Mouse (Mus musculus): ENCODE data around the gene Gucy2d. TPM values are rescaled to one million over a fixed set of nuclear protein-coding genes. Genes with fewer than 3 reads are reported as not detected.

Gucy2d gene
- polyA plus RNA-seq, 1 experiment from 2014 or later, result not detected

DNA sequence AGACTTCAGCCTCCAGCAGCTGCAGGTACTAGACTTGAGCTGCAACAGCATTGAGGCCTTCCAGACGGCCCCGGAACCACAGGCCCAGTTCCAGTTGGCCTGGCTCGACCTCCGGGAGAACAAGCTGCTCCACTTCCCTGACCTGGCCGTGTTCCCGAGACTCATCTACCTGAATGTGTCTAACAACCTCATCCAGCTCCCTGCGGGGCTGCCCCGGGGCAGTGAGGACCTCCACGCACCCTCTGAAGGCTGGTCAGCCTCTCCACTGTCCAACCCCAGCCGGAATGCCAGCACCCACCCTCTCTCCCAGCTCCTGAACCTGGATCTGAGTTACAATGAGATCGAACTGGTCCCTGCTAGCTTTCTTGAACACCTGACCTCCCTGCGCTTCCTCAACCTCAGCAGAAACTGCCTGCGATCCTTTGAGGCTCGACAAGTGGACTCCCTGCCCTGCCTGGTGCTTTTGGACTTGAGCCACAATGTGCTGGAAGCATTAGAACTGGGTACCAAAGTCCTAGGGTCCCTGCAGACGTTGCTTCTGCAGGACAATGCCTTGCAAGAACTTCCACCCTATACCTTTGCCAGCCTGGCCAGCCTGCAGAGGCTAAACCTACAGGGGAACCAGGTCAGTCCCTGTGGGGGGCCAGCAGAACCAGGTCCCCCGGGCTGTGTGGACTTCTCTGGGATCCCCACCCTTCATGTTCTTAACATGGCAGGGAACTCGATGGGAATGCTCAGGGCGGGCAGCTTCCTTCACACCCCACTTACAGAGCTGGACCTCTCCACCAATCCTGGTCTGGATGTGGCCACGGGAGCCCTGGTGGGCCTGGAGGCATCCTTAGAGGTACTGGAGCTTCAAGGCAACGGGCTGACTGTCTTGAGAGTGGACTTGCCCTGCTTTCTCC, 58.7 kb downstream of the Gucy2d start:
- H3K4me2 ChIP-seq (replicated peaks; ENCODE audit: low read depth, low read length), result no peak overlapping the region
- no peak overlapping the region for H3K4me3 ChIP-seq (ENCODE audit: low read length)
- no peak overlapping the region for H3K27ac ChIP-seq (ENCODE audit: low read depth, low read length)
- H3K36me3 ChIP-seq (ENCODE audit: control insufficient read depth, insufficient read depth, low read length), result peaks cover 19% of the 10 kb centered on the region
- 79% methylated on average over 20 of the region's 20 CpGs for WGBS
- no peaks in the 10 kb centered on the region for H3K27me3 ChIP-seq (ENCODE audit: control insufficient read depth, insufficient read depth, low read length)
- ATAC-seq (ENCODE audit: low FRiP score, low TSS enrichment), result no peak
- no peak overlapping the region for H3K9ac ChIP-seq (ENCODE audit: low read depth, low read length)
- H3K4me1 ChIP-seq (ENCODE audit: control insufficient read depth, insufficient read depth, low read length), result peaks cover 26% of the 10 kb centered on the region
- H3K9me3 ChIP-seq (ENCODE audit: control insufficient read depth, low read length), result no peaks in the 10 kb centered on the region

DNA sequence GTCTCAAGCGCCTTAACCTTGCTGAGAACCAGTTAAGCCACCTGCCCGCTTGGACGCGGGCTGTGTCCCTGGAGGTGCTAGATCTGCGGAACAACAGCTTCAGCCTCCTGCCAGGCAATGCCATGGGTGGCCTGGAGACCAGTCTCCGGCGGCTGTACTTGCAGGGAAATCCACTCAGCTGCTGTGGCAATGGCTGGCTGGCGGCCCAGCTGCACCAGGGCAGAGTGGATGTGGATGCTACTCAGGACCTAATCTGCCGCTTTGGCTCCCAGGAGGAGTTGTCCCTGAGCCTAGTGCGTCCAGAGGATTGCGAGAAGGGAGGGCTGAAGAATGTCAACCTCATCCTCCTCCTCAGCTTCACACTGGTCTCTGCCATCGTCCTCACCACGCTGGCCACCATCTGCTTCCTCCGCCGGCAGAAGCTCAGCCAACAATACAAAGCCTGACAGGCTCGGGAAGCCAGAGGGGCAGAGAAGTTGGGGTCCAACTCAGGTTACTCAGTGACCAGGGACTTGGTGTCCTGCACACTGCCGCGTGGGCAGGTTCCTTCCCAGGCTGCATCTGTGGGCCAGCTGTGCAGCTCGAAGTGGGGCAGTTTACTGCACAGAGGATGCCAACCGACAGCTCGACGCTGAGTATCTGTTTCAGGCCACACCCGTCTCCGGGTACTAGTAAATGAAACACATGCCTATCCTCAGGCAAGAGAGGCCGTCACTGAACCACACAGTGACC, 59.5 kb downstream of the Gucy2d start:
- Histone ChIP-seq H3K36me3 (ENCODE audit: control insufficient read depth, insufficient read depth, low read length) (peaks cover 19% of the 10 kb centered on the region), H3K4me3 (ENCODE audit: low read length) (no peak overlapping the region), H3K4me1 (ENCODE audit: control insufficient read depth, insufficient read depth, low read length) (peaks cover 26% of the 10 kb centered on the region; the same call in 1 of the 2 replicates), H3K4me2 (replicated peaks; ENCODE audit: low read depth, low read length) (no peak overlapping the region), H3K27ac (ENCODE audit: low read depth, low read length) (no peak overlapping the region; the same call in 1 of the 2 replicates), H3K9ac (ENCODE audit: low read depth, low read length) (no peak overlapping the region), H3K27me3 (ENCODE audit: control insufficient read depth, insufficient read depth, low read length) (no peaks in the 10 kb centered on the region), H3K9me3 (ENCODE audit: control insufficient read depth, low read length) (no peaks in the 10 kb centered on the region)
- WGBS, result 67% methylated on average over 25 of the region's 25 CpGs
- no peak for ATAC-seq (ENCODE audit: low FRiP score, low TSS enrichment)

DNA sequence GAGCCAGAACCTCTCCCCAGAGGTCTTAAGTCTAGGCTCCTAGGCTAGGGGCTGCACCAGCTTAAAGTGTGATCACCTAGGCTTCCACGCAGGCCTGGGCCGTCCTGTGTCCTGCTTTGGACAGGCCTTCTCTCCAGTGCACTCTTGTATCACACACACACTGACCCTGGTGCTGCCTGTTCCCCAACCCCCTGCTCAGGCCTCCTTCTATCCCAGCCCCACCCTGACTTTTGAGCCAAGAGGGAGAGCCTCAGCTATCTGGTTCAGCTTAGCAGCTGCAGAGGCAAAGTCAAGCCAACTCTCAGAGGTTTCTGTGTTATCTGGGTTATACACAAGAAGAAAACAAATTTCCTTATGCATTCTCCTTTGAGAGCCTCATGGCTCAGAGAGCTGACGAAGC, 60.3 kb downstream of the Gucy2d start:
- Histone ChIP-seq H3K27ac (ENCODE audit: low read depth, low read length) (no peak overlapping the region; the same call in 1 of the 2 replicates), H3K9me3 (ENCODE audit: control insufficient read depth, low read length) (no peaks in the 10 kb centered on the region), H3K9ac (ENCODE audit: low read depth, low read length) (no peak overlapping the region), H3K4me3 (ENCODE audit: low read length) (no peak overlapping the region), H3K36me3 (ENCODE audit: control insufficient read depth, insufficient read depth, low read length) (peaks cover 19% of the 10 kb centered on the region), H3K4me2 (replicated peaks; ENCODE audit: low read depth, low read length) (no peak overlapping the region), H3K27me3 (ENCODE audit: control insufficient read depth, insufficient read depth, low read length) (no peaks in the 10 kb centered on the region), H3K4me1 (ENCODE audit: control insufficient read depth, insufficient read depth, low read length) (peaks cover 25% of the 10 kb centered on the region; the same call in 1 of the 2 replicates)
- no peak for ATAC-seq (ENCODE audit: low FRiP score, low TSS enrichment)
- WGBS, result 90% methylated on average over 3 of the region's 3 CpGs

DNA sequence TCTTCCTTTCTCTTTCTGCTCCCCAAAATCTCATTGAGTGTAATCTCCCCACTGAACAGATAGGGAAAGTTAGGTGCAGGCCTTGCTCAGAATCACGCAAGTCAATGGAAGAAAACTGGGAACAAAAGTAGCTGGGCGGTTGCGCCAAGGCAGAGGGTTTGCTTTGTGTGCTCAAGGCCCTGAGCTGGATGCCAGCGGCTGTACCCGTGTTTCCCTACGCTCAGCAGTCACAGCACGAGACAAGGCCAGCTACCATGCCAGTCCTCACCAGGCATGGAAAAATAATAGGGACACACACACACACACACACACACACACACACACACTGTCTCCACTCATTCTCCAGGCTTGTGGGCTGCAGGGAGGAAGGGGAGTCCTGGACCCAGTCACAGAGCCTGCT, 60.9 kb downstream of the Gucy2d start:
- Histone ChIP-seq H3K27me3 (ENCODE audit: control insufficient read depth, insufficient read depth, low read length) (no peaks in the 10 kb centered on the region), H3K27ac (ENCODE audit: low read depth, low read length) (no peak overlapping the region), H3K4me1 (ENCODE audit: control insufficient read depth, insufficient read depth, low read length) (peaks cover 25% of the 10 kb centered on the region; the same call in 1 of the 2 replicates), H3K36me3 (ENCODE audit: control insufficient read depth, insufficient read depth, low read length) (peaks cover 16% of the 10 kb centered on the region), H3K4me2 (replicated peaks; ENCODE audit: low read depth, low read length) (no peak overlapping the region), H3K4me3 (ENCODE audit: low read length) (no peak overlapping the region), H3K9ac (ENCODE audit: low read depth, low read length) (no peak overlapping the region), H3K9me3 (ENCODE audit: control insufficient read depth, low read length) (no peaks in the 10 kb centered on the region)
- no peak for ATAC-seq (ENCODE audit: low FRiP score, low TSS enrichment)
- WGBS, result 96% methylated on average over 7 of the region's 7 CpGs

DNA sequence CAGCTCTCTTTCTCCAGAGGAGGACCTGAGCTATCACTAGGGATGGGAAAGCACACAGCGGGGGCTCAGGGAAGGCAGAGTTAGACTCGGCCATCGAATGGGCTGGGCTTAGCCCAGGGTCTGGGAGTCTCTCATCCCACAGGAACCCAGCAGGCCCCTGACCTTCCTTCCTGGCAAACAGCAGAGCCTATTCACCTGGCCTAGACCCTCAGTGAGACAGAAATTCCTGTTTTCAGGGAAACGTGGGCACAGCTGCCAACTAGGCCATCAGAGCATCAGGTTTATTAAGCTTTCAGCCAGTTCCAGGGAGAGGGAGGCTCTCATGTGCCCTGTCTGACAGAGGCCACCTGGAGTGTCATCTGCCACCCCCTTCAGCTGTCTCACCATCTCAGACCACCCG, 62.7 kb downstream of the Gucy2d start:
- H3K27me3 ChIP-seq (ENCODE audit: control insufficient read depth, insufficient read depth, low read length), result no peaks in the 10 kb centered on the region
- no peak overlapping the region for H3K4me3 ChIP-seq (ENCODE audit: low read length)
- 25% methylated on average over 5 of the region's 5 CpGs for WGBS
- ATAC-seq (ENCODE audit: low FRiP score, low TSS enrichment), result no peak
- H3K36me3 ChIP-seq (ENCODE audit: control insufficient read depth, insufficient read depth, low read length), result peaks cover 16% of the 10 kb centered on the region
- H3K9me3 ChIP-seq (ENCODE audit: control insufficient read depth, low read length), result no peaks in the 10 kb centered on the region
- peaks cover 25% of the 10 kb centered on the region; the same call in 1 of the 2 replicates for H3K4me1 ChIP-seq (ENCODE audit: control insufficient read depth, insufficient read depth, low read length)
- H3K9ac ChIP-seq (ENCODE audit: low read depth, low read length), result no peak overlapping the region
- H3K4me2 ChIP-seq (replicated peaks; ENCODE audit: low read depth, low read length), result no peak overlapping the region
- peak overlapping the region; percentile 65 for H3K27ac ChIP-seq (ENCODE audit: low read depth, low read length)

GRCm38 (mm10) chr7:98503951-98504647, 63.9 kb downstream of the Gucy2d start:
- Histone ChIP-seq H3K4me2 (replicated peaks; ENCODE audit: low read depth, low read length) (no peak overlapping the region), H3K4me3 (ENCODE audit: low read length) (no peak overlapping the region), H3K4me1 (ENCODE audit: control insufficient read depth, insufficient read depth, low read length) (peaks cover 25% of the 10 kb centered on the region; the same call in 1 of the 2 replicates), H3K36me3 (ENCODE audit: control insufficient read depth, insufficient read depth, low read length) (peaks cover 12% of the 10 kb centered on the region), H3K9ac (ENCODE audit: low read depth, low read length) (no peak overlapping the region), H3K9me3 (ENCODE audit: control insufficient read depth, low read length) (no peaks in the 10 kb centered on the region), H3K27ac (ENCODE audit: low read depth, low read length) (peak overlapping the region; percentile 65), H3K27me3 (ENCODE audit: control insufficient read depth, insufficient read depth, low read length) (no peaks in the 10 kb centered on the region)
- WGBS, result 63% methylated on average over 6 of the region's 6 CpGs
- peak; percentile 80 for ATAC-seq (ENCODE audit: low FRiP score, low TSS enrichment)

DNA sequence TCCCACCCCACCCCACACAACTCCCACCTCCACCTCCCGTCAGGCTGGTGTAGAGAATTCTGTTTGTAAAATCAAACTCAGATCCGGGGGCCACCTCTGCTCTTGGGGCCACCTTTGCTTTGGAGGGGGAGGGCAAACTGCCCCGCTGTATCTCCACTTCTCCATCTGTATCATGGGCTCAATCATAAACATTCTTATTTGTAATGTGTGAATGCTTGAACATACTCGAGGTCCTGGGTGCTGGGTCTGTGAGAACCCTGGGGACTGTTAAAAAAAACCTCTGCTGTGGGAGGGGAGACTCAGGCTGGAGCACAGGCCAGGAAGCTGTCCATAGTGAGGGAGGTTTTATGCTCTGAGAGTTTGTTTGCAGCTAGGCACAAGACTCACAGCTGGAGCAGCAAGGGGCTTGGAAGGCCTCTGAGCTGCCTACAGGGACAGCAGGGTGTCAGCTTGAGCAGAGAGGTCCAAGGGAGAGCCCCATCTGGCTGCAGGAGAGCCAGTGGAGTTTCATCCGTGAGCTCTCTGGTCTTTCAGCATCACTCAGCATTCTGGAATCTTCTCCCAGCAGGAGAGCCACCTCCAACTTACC, 64.6 kb downstream of the Gucy2d start:
- H3K27me3 ChIP-seq (ENCODE audit: control insufficient read depth, insufficient read depth, low read length), result no peaks in the 10 kb centered on the region
- H3K36me3 ChIP-seq (ENCODE audit: control insufficient read depth, insufficient read depth, low read length), result peaks cover 4% of the 10 kb centered on the region; the same call in 1 of the 2 replicates
- no peak overlapping the region for H3K4me3 ChIP-seq (ENCODE audit: low read length)
- no peak overlapping the region for H3K4me2 ChIP-seq (replicated peaks; ENCODE audit: low read depth, low read length)
- H3K9me3 ChIP-seq (ENCODE audit: control insufficient read depth, low read length), result no peaks in the 10 kb centered on the region
- ATAC-seq (ENCODE audit: low FRiP score, low TSS enrichment), result peak; percentile 68
- 29% methylated on average over 5 of the region's 5 CpGs for WGBS
- peak overlapping the region; percentile 65 for H3K27ac ChIP-seq (ENCODE audit: low read depth, low read length)
- no peak overlapping the region for H3K9ac ChIP-seq (ENCODE audit: low read depth, low read length)
- H3K4me1 ChIP-seq (ENCODE audit: control insufficient read depth, insufficient read depth, low read length), result peaks cover 25% of the 10 kb centered on the region; the same call in 1 of the 2 replicates

DNA sequence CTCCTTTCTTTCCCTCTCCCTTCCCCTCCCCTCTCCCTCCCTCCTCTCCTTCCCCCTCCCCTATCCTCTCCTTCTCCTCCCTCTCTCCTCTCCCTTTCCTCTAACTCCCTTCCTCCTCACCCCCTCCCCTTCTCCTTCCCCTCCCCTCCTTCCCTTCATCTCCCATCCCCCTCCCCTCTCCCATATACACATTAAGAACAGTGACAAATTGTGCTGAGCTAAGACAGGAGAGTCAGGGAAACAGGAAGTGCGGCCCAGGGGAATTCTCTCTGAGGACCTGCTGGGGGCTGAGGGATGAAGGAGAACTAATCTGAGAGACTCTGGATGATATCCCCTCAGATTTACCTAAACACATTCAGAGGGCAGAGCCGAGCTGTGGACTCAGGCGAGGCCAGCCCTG, 65.4 kb downstream of the Gucy2d start:
- Histone ChIP-seq H3K27me3 (ENCODE audit: control insufficient read depth, insufficient read depth, low read length) (no peaks in the 10 kb centered on the region), H3K4me3 (ENCODE audit: low read length) (no peak overlapping the region), H3K4me1 (ENCODE audit: control insufficient read depth, insufficient read depth, low read length) (peaks cover 25% of the 10 kb centered on the region; the same call in 1 of the 2 replicates), H3K9ac (ENCODE audit: low read depth, low read length) (no peak overlapping the region), H3K9me3 (ENCODE audit: control insufficient read depth, low read length) (no peaks in the 10 kb centered on the region), H3K36me3 (ENCODE audit: control insufficient read depth, insufficient read depth, low read length) (no peaks in the 10 kb centered on the region), H3K27ac (ENCODE audit: low read depth, low read length) (peak overlapping the region; percentile 65; the same call in 1 of the 2 replicates), H3K4me2 (replicated peaks; ENCODE audit: low read depth, low read length) (no peak overlapping the region)
- 30% methylated on average over 3 of the region's 3 CpGs for WGBS
- ATAC-seq (ENCODE audit: low FRiP score, low TSS enrichment), result no peak

All from kidney, embryonic 14.5 days (tissue).